Mouse (Mus musculus) urinary bladder, adult 2 months (tissue): ENCODE data around the gene Fut1. TPM values are rescaled to one million over a fixed set of nuclear protein-coding genes. Genes with fewer than 3 reads are reported as not detected.

Source experiments
- DNase-seq: peaks from one replicate; pipeline ENCODE4 v3.0.0; 2022; ENCODE audit warnings: low spot score
- polyA plus RNA-seq: library from polyadenylated mRNA; depleted of rRNA; stranded (reverse); fragments of >200 nt; gene quantifications from 2 replicates; pipeline ENCODE4 v1.2.3, GENCODE M21; 2012; rRNA removed

Fut1 gene
- polyA plus RNA-seq, 1 experiment, result not detected

GRCm38 (mm10) chr7:45667761-45668160 lies 50.7 kb downstream of the Fut1 start:
- DNase-seq, result no peak

- DNase-seq, result no peak
These were observed 51.8 kb downstream of the Fut1 start for GRCm38 (mm10) chr7:45668921-45669320.

Other genes starting within 250 kb of the Fut1 start
- gene Lin7b, start 246.7 kb upstream of the Fut1 start, polyA plus RNA-seq, result 19.2 and 21.0 TPM in 2 replicates
- 364 and 412 TPM in 2 replicates for gene Snrnp70, start 221.5 kb upstream of the Fut1 start, polyA plus RNA-seq
- 0.03 and 0.07 TPM in 2 replicates for gene Kcna7, start 211.6 kb upstream of the Fut1 start, polyA plus RNA-seq
- 2.9 and 4.2 TPM in 2 replicates for gene Ntf5, start 203.6 kb upstream of the Fut1 start, polyA plus RNA-seq
- gene Lhb, start 196.5 kb upstream of the Fut1 start, polyA plus RNA-seq, result 0.14 TPM in 1 of 2 replicates, not detected in the other
- 39.3 TPM in 2 replicates for gene Gys1, start 182.4 kb upstream of the Fut1 start, polyA plus RNA-seq
- gene Ruvbl2, start 179.2 kb upstream of the Fut1 start, polyA plus RNA-seq, result 35.8 and 41.4 TPM in 2 replicates
- 1,966 and 2,293 TPM in 2 replicates for gene Ftl1, start 157.4 kb upstream of the Fut1 start, polyA plus RNA-seq
- gene Bax, start 150.4 kb upstream of the Fut1 start, polyA plus RNA-seq, result 78.4 and 113 TPM in 2 replicates
- gene Tulp2, start 135.4 kb upstream of the Fut1 start, polyA plus RNA-seq, result 0.43 and 0.56 TPM in 2 replicates
- gene Gm45808, start 130.5 kb upstream of the Fut1 start, polyA plus RNA-seq, result 0.29 and 0.31 TPM in 2 replicates
- 5.7 and 7.7 TPM in 2 replicates for gene Dhdh, start 128.5 kb upstream of the Fut1 start, polyA plus RNA-seq
- gene Nucb1, start 106.9 kb upstream of the Fut1 start, polyA plus RNA-seq, result 225 and 264 TPM in 2 replicates
- gene Ppp1r15a, start 91.0 kb upstream of the Fut1 start, polyA plus RNA-seq, result 27.8 and 30.5 TPM in 2 replicates
- 11.7 and 14.3 TPM in 2 replicates for gene Plekha4, start 91.0 kb upstream of the Fut1 start, polyA plus RNA-seq
- gene Hsd17b14, start 62.4 kb upstream of the Fut1 start, polyA plus RNA-seq, result 23.3 and 24.5 TPM in 2 replicates
- 48.1 and 58.5 TPM in 2 replicates for gene Bcat2, start 47.1 kb upstream of the Fut1 start, polyA plus RNA-seq
- not detected in 2 replicates for gene Fgf21, start 1.8 kb upstream of the Fut1 start, polyA plus RNA-seq
- gene Izumo1, start 4.5 kb downstream of the Fut1 start, polyA plus RNA-seq, result 0.23 and 0.27 TPM in 2 replicates
- gene Rasip1, start 10.2 kb downstream of the Fut1 start, polyA plus RNA-seq, result 7.3 and 11.8 TPM in 2 replicates
- gene Mamstr, start 22.7 kb downstream of the Fut1 start, polyA plus RNA-seq, result 8.4 and 11.3 TPM in 2 replicates
- 1.8 and 3.3 TPM in 2 replicates for gene Fut2, start 49.1 kb downstream of the Fut1 start, polyA plus RNA-seq
- 0.06 and 0.08 TPM in 2 replicates for gene Ntn5, start 66.7 kb downstream of the Fut1 start, polyA plus RNA-seq
- gene Sec1, start 77.1 kb downstream of the Fut1 start, polyA plus RNA-seq, result 0.09 and 0.14 TPM in 2 replicates
- 25.0 and 29.8 TPM in 2 replicates for gene Car11, start 82.6 kb downstream of the Fut1 start, polyA plus RNA-seq
- 335 and 503 TPM in 2 replicates for gene Dbp, start 87.8 kb downstream of the Fut1 start, polyA plus RNA-seq
- gene Rpl18, start 98.2 kb downstream of the Fut1 start, polyA plus RNA-seq, result 594 and 906 TPM in 2 replicates
- 22.1 and 25.6 TPM in 2 replicates for gene Sphk2, start 100.7 kb downstream of the Fut1 start, polyA plus RNA-seq
- gene Fam83e, start 103.9 kb downstream of the Fut1 start, polyA plus RNA-seq, result 1.3 and 1.5 TPM in 2 replicates
- not detected in 2 replicates for gene Spaca4, start 108.5 kb downstream of the Fut1 start, polyA plus RNA-seq
- gene Lmtk3, start 166.4 kb downstream of the Fut1 start, polyA plus RNA-seq, result 2.5 and 2.9 TPM in 2 replicates
- 1.3 and 1.5 TPM in 2 replicates for gene Sult2b1, start 167.4 kb downstream of the Fut1 start, polyA plus RNA-seq
- gene Cyth2, start 197.3 kb downstream of the Fut1 start, polyA plus RNA-seq, result 61.5 and 68.7 TPM in 2 replicates
- 0.25 and 0.35 TPM in 2 replicates for gene Kcnj14, start 207.5 kb downstream of the Fut1 start, polyA plus RNA-seq
- 11.7 and 12.2 TPM in 2 replicates for gene Grwd1, start 213.7 kb downstream of the Fut1 start, polyA plus RNA-seq